Mouse (Mus musculus) neural tube, embryonic 13.5 days (tissue): ENCODE measurements around the gene Mfsd6l. TPM values are rescaled to one million over a fixed set of nuclear protein-coding genes. Genes with fewer than 3 reads are reported as not detected.

Source experiments
- ATAC-seq: fragments of 200-750 bp; cut with Nextera tagmentation; 2 replicates; pipeline ENCODE4 v1.8.0; 2017; ENCODE audit warnings: low read depth, mild to moderate bottlenecking, moderate TSS enrichment, moderate library complexity
- H3K27ac ChIP-seq: fragments of 300-500 bp; sonication (generic); replicated peaks from 2 replicates; pipeline ENCODE4 v1.5.1; 2015; ENCODE audit warnings: moderate library complexity, mild to moderate bottlenecking, inconsistent platforms
- H3K27me3 ChIP-seq: fragments of 300-500 bp; sonication (generic); 2 replicates; pipeline ENCODE4 v1.6.1; 2015; ENCODE audit warnings: mild to moderate bottlenecking, inconsistent platforms
- H3K36me3 ChIP-seq: fragments of 300-500 bp; sonication (generic); 2 replicates; pipeline ENCODE4 v1.6.1; 2015; ENCODE audit warnings: mild to moderate bottlenecking, inconsistent platforms
- H3K4me1 ChIP-seq: fragments of 300-500 bp; sonication (generic); replicated peaks from 2 replicates; pipeline ENCODE4 v1.6.1; 2015; ENCODE audit warnings: inconsistent platforms
- H3K4me2 ChIP-seq: fragments of 300-500 bp; sonication (generic); 2 replicates; pipeline ENCODE4 v1.6.1; 2015; ENCODE audit warnings: inconsistent platforms, mild to moderate bottlenecking, moderate library complexity
- H3K4me3 ChIP-seq: fragments of 300-500 bp; sonication (generic); 2 replicates; pipeline ENCODE4 v1.5.1; 2015; ENCODE audit warnings: mild to moderate bottlenecking, inconsistent platforms
- H3K9ac ChIP-seq: fragments of 300-500 bp; sonication (generic); 2 replicates; pipeline ENCODE4 v1.6.1; 2015; ENCODE audit warnings: moderate library complexity, mild to moderate bottlenecking, inconsistent platforms
- H3K9me3 ChIP-seq: fragments of 300-500 bp; sonication (generic); 2 replicates; pipeline ENCODE4 v1.6.1; 2016; ENCODE audit warnings: inconsistent platforms
- WGBS: fragments of 180-500 bp; shearing (Covaris S2); methylation state at CpG from one replicate; pipeline ENCODE4 v1.1.7; 2015; 5-methylcytosine and 5-hydroxymethylcytosine counted together
- polyA plus RNA-seq: library from polyadenylated mRNA; unstranded; fragments of >200 nt; fragmentation: Nextera tagmentation; extraction: Ambion mirVana; gene quantifications from 2 replicates; pipeline ENCODE4 v1.2.1, GENCODE M21; 2015

The Mfsd6l gene
- polyA plus RNA-seq, 1 experiment from 2014 or later = not detected

GRCm38 (mm10) chr11:68532773-68533172 lies 23.2 kb upstream of the Mfsd6l start:
- H3K36me3 ChIP-seq = no peaks in the 10 kb centered on the region
- H3K4me3 ChIP-seq = no peak overlapping the region
- no peak overlapping the region for H3K27ac ChIP-seq
- 81% methylated on average over 5 of the region's 5 CpGs for WGBS
- H3K4me2 ChIP-seq = no peak overlapping the region
- no peak for ATAC-seq
- H3K9me3 ChIP-seq = no peaks in the 10 kb centered on the region
- no peak overlapping the region for H3K9ac ChIP-seq
- no peaks in the 10 kb centered on the region; the same call in 1 of the 2 replicates for H3K4me1 ChIP-seq
- H3K27me3 ChIP-seq = no peaks in the 10 kb centered on the region

- no peaks in the 10 kb centered on the region for H3K27me3 ChIP-seq
- H3K9me3 ChIP-seq = no peaks in the 10 kb centered on the region
- H3K4me1 ChIP-seq = no peaks in the 10 kb centered on the region; the same call in 1 of the 2 replicates
- no peak overlapping the region for H3K4me3 ChIP-seq
- no peak overlapping the region for H3K4me2 ChIP-seq
- H3K36me3 ChIP-seq = no peaks in the 10 kb centered on the region
- no peak for ATAC-seq
- WGBS = 81% methylated on average over 6 of the region's 6 CpGs
- no peak overlapping the region for H3K27ac ChIP-seq
- H3K9ac ChIP-seq = no peak overlapping the region
Measured at GRCm38 (mm10) chr11:68533971-68534475, 22.0 kb upstream of the Mfsd6l start.

DNA sequence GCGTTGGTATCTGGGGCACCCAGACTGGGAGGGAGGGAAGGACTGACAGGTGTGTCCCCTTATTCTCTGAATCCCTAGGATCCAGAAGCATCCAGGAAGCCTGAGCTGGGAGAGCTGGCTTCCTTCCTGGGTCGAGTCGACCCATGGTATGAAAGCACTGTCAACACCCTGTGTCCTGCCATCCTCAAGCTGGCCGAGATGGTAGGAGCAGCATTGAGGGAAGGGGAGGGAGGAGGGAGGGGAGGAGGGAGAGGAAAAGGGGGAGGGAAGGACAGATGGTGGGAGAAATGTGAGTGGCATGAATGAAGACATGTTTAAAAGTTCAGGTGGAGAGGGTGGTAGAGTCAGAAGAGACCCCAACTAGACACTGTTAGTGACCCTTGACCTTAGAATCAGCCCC lies 20.0 kb upstream of the Mfsd6l start:
- Histone ChIP-seq H3K27me3 (no peaks in the 10 kb centered on the region), H3K9ac (no peak overlapping the region), H3K9me3 (no peaks in the 10 kb centered on the region), H3K36me3 (no peaks in the 10 kb centered on the region), H3K4me1 (no peaks in the 10 kb centered on the region; the same call in 1 of the 2 replicates), H3K4me2 (no peak overlapping the region), H3K4me3 (no peak overlapping the region), H3K27ac (no peak overlapping the region)
- ATAC-seq = no peak
- 75% methylated on average over 4 of the region's 4 CpGs for WGBS

GRCm38 (mm10) chr11:68536465-68536864 lies 19.5 kb upstream of the Mfsd6l start:
- ATAC-seq = no peak
- Histone ChIP-seq H3K9me3 (no peaks in the 10 kb centered on the region), H3K36me3 (no peaks in the 10 kb centered on the region), H3K4me1 (no peaks in the 10 kb centered on the region; the same call in 1 of the 2 replicates), H3K9ac (no peak overlapping the region), H3K27ac (no peak overlapping the region), H3K4me3 (no peak overlapping the region), H3K27me3 (no peaks in the 10 kb centered on the region), H3K4me2 (no peak overlapping the region)
- 55% methylated on average over 4 of the region's 4 CpGs for WGBS

GRCm38 (mm10) chr11:68539621-68540020 lies 16.4 kb upstream of the Mfsd6l start:
- H3K4me2 ChIP-seq = no peak overlapping the region
- H3K9me3 ChIP-seq = no peaks in the 10 kb centered on the region
- H3K27me3 ChIP-seq = no peaks in the 10 kb centered on the region
- no peak overlapping the region for H3K27ac ChIP-seq
- H3K9ac ChIP-seq = no peak overlapping the region
- 60% methylated on average over 5 of the region's 5 CpGs for WGBS
- no peak for ATAC-seq
- no peak overlapping the region for H3K4me3 ChIP-seq
- peaks cover 1% of the 10 kb centered on the region; the same call in 1 of the 2 replicates for H3K4me1 ChIP-seq
- H3K36me3 ChIP-seq = no peaks in the 10 kb centered on the region

- H3K4me1 ChIP-seq = peaks cover 6% of the 10 kb centered on the region; the same call in 1 of the 2 replicates
- 5% methylated on average over 8 of the region's 8 CpGs for WGBS
- H3K9me3 ChIP-seq = no peaks in the 10 kb centered on the region
- no peak overlapping the region for H3K9ac ChIP-seq
- H3K36me3 ChIP-seq = no peaks in the 10 kb centered on the region
- no peaks in the 10 kb centered on the region for H3K27me3 ChIP-seq
- ATAC-seq = no peak
- H3K4me2 ChIP-seq = no peak overlapping the region
- no peak overlapping the region for H3K4me3 ChIP-seq
- H3K27ac ChIP-seq = no peak overlapping the region
Measured at GRCm38 (mm10) chr11:68544554-68544953, 11.4 kb upstream of the Mfsd6l start.

GRCm38 (mm10) chr11:68545172-68545571 lies 10.8 kb upstream of the Mfsd6l start:
- no peak for ATAC-seq
- no peak overlapping the region for H3K4me3 ChIP-seq
- no peak overlapping the region for H3K4me2 ChIP-seq
- no peaks in the 10 kb centered on the region for H3K27me3 ChIP-seq
- 55% methylated on average over 7 of the region's 7 CpGs for WGBS
- H3K27ac ChIP-seq = no peak overlapping the region
- peaks cover 6% of the 10 kb centered on the region; the same call in 1 of the 2 replicates for H3K4me1 ChIP-seq
- H3K9me3 ChIP-seq = no peaks in the 10 kb centered on the region
- H3K36me3 ChIP-seq = no peaks in the 10 kb centered on the region
- no peak overlapping the region for H3K9ac ChIP-seq

DNA sequence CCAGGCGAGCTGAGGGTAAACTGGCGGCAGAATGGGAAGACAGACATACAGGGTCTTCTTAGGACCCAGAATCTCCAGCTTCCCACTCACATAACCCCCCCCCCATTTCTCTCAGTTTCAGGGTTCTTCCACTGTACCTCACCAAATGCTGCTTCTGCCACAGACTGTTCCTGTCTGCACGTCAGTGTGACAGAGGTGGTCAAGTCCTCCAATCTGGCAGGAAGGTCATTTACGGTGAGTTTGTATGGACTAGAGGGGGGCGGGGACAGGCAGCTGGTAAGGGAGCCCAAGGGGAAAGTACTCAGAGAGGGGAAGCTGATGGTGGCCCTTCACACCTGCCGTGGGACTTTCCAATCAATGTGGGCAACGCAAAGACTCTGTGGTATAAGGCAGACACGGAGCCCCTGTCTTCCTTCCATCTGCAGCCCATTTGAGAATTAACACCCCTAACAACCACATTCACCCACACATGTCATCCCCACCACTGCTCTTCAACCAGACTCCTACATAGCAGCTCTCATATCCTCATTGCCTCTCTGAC lies 10.2 kb upstream of the Mfsd6l start:
- no peak overlapping the region for H3K9ac ChIP-seq
- H3K9me3 ChIP-seq = no peaks in the 10 kb centered on the region
- peaks cover 6% of the 10 kb centered on the region; the same call in 1 of the 2 replicates for H3K4me1 ChIP-seq
- ATAC-seq = no peak
- no peaks in the 10 kb centered on the region for H3K36me3 ChIP-seq
- no peak overlapping the region for H3K4me2 ChIP-seq
- H3K4me3 ChIP-seq = no peak overlapping the region
- no peaks in the 10 kb centered on the region for H3K27me3 ChIP-seq
- WGBS = 77% methylated on average over 8 of the region's 8 CpGs
- no peak overlapping the region for H3K27ac ChIP-seq

GRCm38 (mm10) chr11:68547484-68547883 lies 8.5 kb upstream of the Mfsd6l start:
- Histone ChIP-seq H3K4me1 (peaks cover 6% of the 10 kb centered on the region; the same call in 1 of the 2 replicates), H3K27me3 (no peaks in the 10 kb centered on the region), H3K9ac (no peak overlapping the region), H3K36me3 (no peaks in the 10 kb centered on the region), H3K4me2 (no peak overlapping the region), H3K9me3 (no peaks in the 10 kb centered on the region), H3K27ac (no peak overlapping the region), H3K4me3 (no peak overlapping the region)
- WGBS = 69% methylated on average over 2 of the region's 2 CpGs
- no peak for ATAC-seq

- Histone ChIP-seq H3K27ac (no peak overlapping the region), H3K27me3 (no peaks in the 10 kb centered on the region), H3K36me3 (no peaks in the 10 kb centered on the region), H3K9ac (no peak overlapping the region), H3K4me2 (no peak overlapping the region), H3K9me3 (no peaks in the 10 kb centered on the region), H3K4me3 (no peak overlapping the region), H3K4me1 (peaks cover 5% of the 10 kb centered on the region; the same call in 1 of the 2 replicates)
- no peak for ATAC-seq
- 55% methylated on average over 3 of the region's 3 CpGs for WGBS
Measured at GRCm38 (mm10) chr11:68549597-68549996, 6.4 kb upstream of the Mfsd6l start.

DNA sequence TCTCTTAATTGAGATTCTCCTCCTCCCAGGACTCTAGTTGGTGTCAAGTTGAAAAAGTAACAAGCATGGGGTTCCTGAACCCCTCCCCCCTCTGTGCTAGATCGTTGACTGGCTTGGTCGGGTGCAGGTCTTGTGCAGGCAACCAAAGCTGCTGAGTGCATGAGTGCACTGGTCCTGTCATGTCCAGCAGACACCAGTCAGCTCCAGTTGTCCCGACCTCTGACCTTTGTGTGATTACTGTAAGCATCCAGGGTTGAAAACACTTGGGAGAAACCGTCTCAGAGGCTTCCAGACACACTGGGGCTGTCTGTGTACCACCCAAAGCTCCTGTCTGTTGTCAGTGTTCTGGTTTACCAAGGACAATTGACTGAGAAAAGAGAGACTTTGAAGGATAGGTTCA lies 5.6 kb upstream of the Mfsd6l start:
- Histone ChIP-seq H3K9ac (no peak overlapping the region), H3K9me3 (no peaks in the 10 kb centered on the region), H3K27me3 (0 out of 2 replicates have a peak, but pooled peaks cover under 1% of the 10 kb centered on the region), H3K4me3 (no peak overlapping the region), H3K27ac (no peak overlapping the region), H3K36me3 (no peaks in the 10 kb centered on the region), H3K4me1 (no peaks in the 10 kb centered on the region), H3K4me2 (no peak overlapping the region)
- no peak for ATAC-seq
- 74% methylated on average over 4 of the region's 4 CpGs for WGBS

- Histone ChIP-seq H3K4me2 (no peak overlapping the region), H3K27ac (no peak overlapping the region), H3K4me3 (no peak overlapping the region), H3K27me3 (peaks cover 20% of the 10 kb centered on the region), H3K9ac (no peak overlapping the region), H3K36me3 (no peaks in the 10 kb centered on the region), H3K9me3 (no peaks in the 10 kb centered on the region), H3K4me1 (peaks cover 6% of the 10 kb centered on the region)
- no peak for ATAC-seq
- 48% methylated on average over 8 of the region's 8 CpGs for WGBS
Measured at GRCm38 (mm10) chr11:68553981-68554471, 2.0 kb upstream of the Mfsd6l start.

- WGBS = 55% methylated on average over 1 of the region's 1 CpGs
- Histone ChIP-seq H3K36me3 (no peaks in the 10 kb centered on the region), H3K4me2 (no peak overlapping the region), H3K4me3 (no peak overlapping the region), H3K9me3 (no peaks in the 10 kb centered on the region), H3K27me3 (peaks cover 20% of the 10 kb centered on the region), H3K9ac (no peak overlapping the region), H3K27ac (no peak overlapping the region), H3K4me1 (peaks cover 9% of the 10 kb centered on the region)
- no peak for ATAC-seq
Measured at GRCm38 (mm10) chr11:68559546-68559945, 3.6 kb downstream of the Mfsd6l start.
